Comparison of ENCODE assay signal across 18 mouse cellular contexts in the genomic region with DNA sequence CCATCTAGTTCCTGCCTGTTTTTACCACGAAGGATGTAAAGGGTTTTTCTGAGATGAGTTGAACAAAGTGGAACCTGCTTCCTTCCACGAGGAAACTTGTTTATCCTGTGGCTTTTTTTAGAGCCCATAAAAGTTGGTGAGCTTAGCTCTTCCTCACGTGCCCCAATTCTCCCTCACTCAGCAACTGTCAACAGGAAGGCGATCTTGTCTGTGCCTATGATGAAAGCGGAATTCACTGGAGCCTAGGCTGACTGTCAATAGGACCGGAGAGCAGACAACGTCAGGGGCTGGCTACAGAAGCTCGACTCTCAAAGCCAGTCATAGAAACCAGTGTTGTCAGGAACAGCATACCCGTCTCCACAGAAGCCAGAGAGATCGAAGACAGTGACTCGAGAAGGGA.
A peak's percentile ranks its signal among the peaks of the same experiment; 100 is the strongest.
DNase-seq lines count a peak whose midpoint lies in the region; ATAC-seq and TF ChIP-seq lines count a peak whose summit lies in the region.
"Had no signal": no experiment of that assay in that cellular context is flagged by ENCODE, and none has a peak within 500 bp of the region (broad histone marks: within the 10 kb centered on the region; RNA-seq: fewer than 3 reads in every experiment).

No protein-coding gene starts in this region.

- intact Hi-C loops in gastrocnemius, adult 2 months (cut with DNase I): no loop called here

- no peaks in the 10 kb centered on the region for H3K4me1 ChIP-seq in liver, embryonic 15.5 days (replicated peaks)
- no peaks in the 10 kb centered on the region; the same call in 1 of the 2 replicates for H3K4me1 ChIP-seq in liver, embryonic 12.5 days

- ATAC-seq in liver, embryonic 15.5 days (ENCODE audit: insufficient read depth): peak; percentile 22; the same call in 1 of the 2 replicates
- no peak for ATAC-seq in liver, embryonic 12.5 days
- peak; percentile 24 for ATAC-seq in common myeloid progenitor, adult 5-6 weeks (replicated peaks; ENCODE audit: low read depth, poor library complexity, severe bottlenecking)
- ATAC-seq: forebrain, embryonic 14.5 days; midbrain, embryonic 13.5 days; Patski had no signal

- no peak overlapping the region for H3K4me2 ChIP-seq in liver, embryonic 15.5 days
- no peak overlapping the region for H3K4me2 ChIP-seq in liver, embryonic 12.5 days
- H3K4me2 ChIP-seq: hindbrain, embryonic 15.5 days; limb, embryonic 15.5 days; midbrain, embryonic 13.5 days had no signal

- H3K27ac ChIP-seq in gastrocnemius, adult 2 months: peak overlapping the region; percentile 41
- H3K27ac ChIP-seq in liver, embryonic 15.5 days (replicated peaks): no peak overlapping the region
- no peak overlapping the region for H3K27ac ChIP-seq in liver, embryonic 12.5 days
- H3K27ac ChIP-seq: hindbrain, embryonic 15.5 days; kidney, postnatal 0 days; limb, embryonic 15.5 days; midbrain, embryonic 13.5 days had no signal

- H3K27me3 ChIP-seq in liver, embryonic 15.5 days: no peaks in the 10 kb centered on the region
- H3K27me3 ChIP-seq in liver, embryonic 12.5 days (replicated peaks): no peaks in the 10 kb centered on the region
- H3K27me3 ChIP-seq: hindbrain, embryonic 15.5 days; limb, embryonic 15.5 days; midbrain, embryonic 13.5 days; Patski had no signal

- no peak for DNase-seq in gastrocnemius, adult 2 months
- no peak for DNase-seq in gastrocnemius, postnatal 10 days
- peak; percentile 31 for DNase-seq in skeletal muscle tissue, adult 2 months (ENCODE audit: low read depth, low spot score)
- no peak for DNase-seq in adipocyte (ENCODE audit: low spot score)
- DNase-seq in cerebellum, adult 9-10 months: no peak
- DNase-seq: cerebellum, adult 8-10 months; heart, postnatal 10 days; right cerebral cortex, postnatal 14 days; thymus, adult 2 months had no signal

- 54% methylated on average over 11 of the region's 11 CpGs for WGBS in liver, embryonic 15.5 days (ENCODE audit: insufficient replicate concordance)
- WGBS in liver, embryonic 12.5 days (ENCODE audit: insufficient replicate concordance): 52% methylated on average over 11 of the region's 11 CpGs

- TF ChIP-seq CTCF in gastrocnemius, adult 2 months (IDR thresholded peaks at IDR 0.05): no peak

- H3K4me3 ChIP-seq in gastrocnemius, adult 2 months: no peak overlapping the region
- H3K4me3 ChIP-seq in liver, embryonic 15.5 days (replicated peaks): no peak overlapping the region
- H3K4me3 ChIP-seq in liver, embryonic 12.5 days: no peak overlapping the region
- H3K4me3 ChIP-seq: hindbrain, embryonic 15.5 days; limb, embryonic 15.5 days; midbrain, embryonic 13.5 days had no signal

- H3K9me3 ChIP-seq in liver, embryonic 15.5 days (replicated peaks): no peaks in the 10 kb centered on the region
- no peaks in the 10 kb centered on the region for H3K9me3 ChIP-seq in liver, embryonic 12.5 days (replicated peaks)
- H3K9me3 ChIP-seq: hindbrain, embryonic 15.5 days; limb, embryonic 15.5 days; midbrain, embryonic 13.5 days had no signal

- H3K9ac ChIP-seq in liver, embryonic 15.5 days: no peak overlapping the region
- no peak overlapping the region for H3K9ac ChIP-seq in liver, embryonic 12.5 days
- H3K9ac ChIP-seq: hindbrain, embryonic 15.5 days; limb, embryonic 15.5 days; midbrain, embryonic 13.5 days had no signal

- H3K36me3 ChIP-seq in liver, embryonic 15.5 days (replicated peaks): peaks cover 15% of the 10 kb centered on the region
- peaks cover 32% of the 10 kb centered on the region for H3K36me3 ChIP-seq in liver, embryonic 12.5 days
- H3K36me3 ChIP-seq: hindbrain, embryonic 15.5 days; midbrain, embryonic 13.5 days had no signal
